Mouse (Mus musculus): Measurements from ENCODE around the gene Cotl1. TPM values are rescaled to one million over a fixed set of nuclear protein-coding genes. Genes with fewer than 3 reads are reported as not detected.

Gene Cotl1
- polyA plus RNA-seq, 1 experiment: 2.6 TPM

DNA sequence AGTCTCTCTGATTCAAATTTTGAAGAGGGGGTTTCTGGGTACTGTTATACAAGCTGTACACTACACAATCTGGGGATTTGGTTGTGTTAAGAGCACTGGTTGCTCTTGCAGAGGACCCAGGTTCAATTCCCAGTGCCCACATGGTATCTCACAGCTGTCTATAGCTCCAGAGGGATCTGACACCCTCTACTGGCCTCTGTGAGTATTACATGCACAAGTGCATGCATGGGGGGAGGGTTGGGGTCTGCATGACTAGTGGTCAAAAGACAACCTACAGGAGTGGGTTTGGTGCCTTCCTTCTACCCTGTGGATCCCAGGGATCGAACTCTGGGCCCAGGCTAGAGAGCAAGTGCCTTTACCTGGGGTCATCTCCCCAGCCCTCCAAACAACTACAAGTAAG lies 37.8 kb downstream of the Cotl1 start:
- H3K36me3 ChIP-seq (ENCODE audit: control insufficient read depth): no peaks in the 10 kb centered on the region; the same call in 1 of the 2 replicates
- H3K4me1 ChIP-seq (ENCODE audit: control insufficient read depth): peaks cover 5% of the 10 kb centered on the region
- H3K27me3 ChIP-seq (ENCODE audit: control insufficient read depth): no peaks in the 10 kb centered on the region
- H3K4me3 ChIP-seq (replicated peaks): no peak overlapping the region
- H3K9me3 ChIP-seq (ENCODE audit: control insufficient read depth, low read length): no peaks in the 10 kb centered on the region
- TF ChIP-seq TAL1 (IDR thresholded peaks at IDR 0.05; ENCODE audit: low read length): no peak
- no peak for TF ChIP-seq GATA1 (IDR thresholded peaks at IDR 0.05; ENCODE audit: low read length)

DNA sequence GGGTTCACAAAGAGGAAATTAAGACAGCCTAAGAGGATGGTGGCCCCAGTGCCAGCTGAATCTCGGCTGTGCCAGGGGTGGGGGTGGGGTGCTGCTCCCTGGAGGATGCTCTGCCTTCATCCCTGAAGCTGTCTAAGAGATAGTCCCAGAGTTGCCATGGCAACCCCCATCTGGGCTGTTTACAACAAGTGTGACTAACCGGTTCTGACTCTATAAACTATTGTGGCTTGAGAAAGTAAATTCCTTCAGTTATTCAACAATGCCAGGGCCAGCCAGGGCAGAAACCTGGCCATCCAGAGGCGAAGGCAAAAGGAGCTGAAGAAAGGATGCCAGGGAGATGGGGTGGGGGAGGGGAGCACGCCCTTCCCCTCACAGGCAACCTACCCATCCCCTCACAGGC lies 39.2 kb downstream of the Cotl1 start:
- Histone ChIP-seq H3K4me3 (replicated peaks) (no peak overlapping the region), H3K4me1 (ENCODE audit: control insufficient read depth) (peaks cover 5% of the 10 kb centered on the region), H3K27me3 (ENCODE audit: control insufficient read depth) (no peaks in the 10 kb centered on the region), H3K36me3 (ENCODE audit: control insufficient read depth) (no peaks in the 10 kb centered on the region), H3K9me3 (ENCODE audit: control insufficient read depth, low read length) (no peaks in the 10 kb centered on the region)
- TF ChIP-seq TAL1 (IDR thresholded peaks at IDR 0.05; ENCODE audit: low read length) (no peak), GATA1 (IDR thresholded peaks at IDR 0.05; ENCODE audit: low read length) (no peak)

DNA sequence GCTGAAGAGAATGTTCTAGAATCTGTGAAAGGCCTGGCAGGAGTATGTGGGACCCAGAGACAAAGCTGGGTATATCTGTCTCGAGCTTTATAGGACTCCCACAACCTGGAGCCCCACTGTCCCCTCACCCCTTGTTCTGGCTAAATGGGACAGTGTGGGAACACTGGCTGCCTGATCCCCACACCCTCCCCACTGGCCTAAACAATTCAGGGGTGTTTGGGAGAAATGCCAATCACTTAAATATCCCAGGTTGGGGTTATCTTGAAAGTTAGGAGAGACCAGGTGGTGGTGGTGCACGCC lies 41.4 kb downstream of the Cotl1 start:
- no peak for TF ChIP-seq TAL1 (IDR thresholded peaks at IDR 0.05; ENCODE audit: low read length)
- no peak for TF ChIP-seq GATA1 (IDR thresholded peaks at IDR 0.05; ENCODE audit: low read length)

DNA sequence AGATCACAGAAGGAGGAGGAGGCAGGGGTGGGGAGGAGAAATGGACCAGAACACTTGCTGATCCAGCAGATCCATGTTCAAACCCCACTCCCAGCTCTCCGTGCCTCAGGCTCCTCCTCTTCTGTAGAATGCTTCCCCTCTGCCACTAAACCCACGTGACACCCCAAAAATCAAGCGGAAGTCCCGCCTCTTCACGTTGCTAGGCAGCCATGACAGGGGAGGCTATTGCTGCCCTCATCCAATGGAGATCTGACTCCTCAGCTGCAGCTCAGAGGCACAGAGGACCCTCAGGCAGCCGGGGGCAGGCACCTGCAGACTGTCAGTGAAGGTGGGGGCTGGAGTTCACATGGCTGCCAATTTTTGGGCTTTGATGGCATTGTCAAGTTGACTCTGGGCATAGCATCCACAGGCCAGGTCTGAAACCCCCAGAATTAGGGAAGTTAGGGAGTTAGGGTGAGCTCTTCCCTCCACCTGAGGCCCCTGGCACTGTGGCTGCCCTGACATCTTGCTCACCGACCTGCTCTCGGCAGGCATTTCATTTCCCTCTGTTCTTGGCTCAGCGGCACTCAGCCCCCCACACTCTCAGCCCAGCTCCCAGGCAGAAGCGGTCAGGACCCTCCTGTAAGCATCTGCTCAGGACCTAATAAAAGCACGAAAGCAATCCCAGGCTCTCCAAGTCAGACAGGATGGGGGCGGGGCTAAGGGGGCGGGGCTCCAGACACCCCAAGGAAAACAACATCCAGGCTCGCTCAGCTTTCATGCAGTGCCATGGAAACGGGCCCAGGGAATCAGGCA lies 42.0 kb downstream of the Cotl1 start:
- Histone ChIP-seq H3K9me3 (ENCODE audit: control insufficient read depth, low read length) (no peaks in the 10 kb centered on the region), H3K4me1 (ENCODE audit: control insufficient read depth) (peaks cover 5% of the 10 kb centered on the region), H3K4me3 (replicated peaks) (no peak overlapping the region), H3K36me3 (ENCODE audit: control insufficient read depth) (no peaks in the 10 kb centered on the region), H3K27me3 (ENCODE audit: control insufficient read depth) (no peaks in the 10 kb centered on the region)
- TF ChIP-seq GATA1 (IDR thresholded peaks at IDR 0.05; ENCODE audit: low read length) (no peak), TAL1 (IDR thresholded peaks at IDR 0.05; ENCODE audit: low read length) (no peak)

More for the DNA sequence above, 41.4 kb downstream of the Cotl1 start:
- Histone ChIP-seq H3K4me1 (ENCODE audit: control insufficient read depth) (peaks cover 5% of the 10 kb centered on the region), H3K36me3 (ENCODE audit: control insufficient read depth) (no peaks in the 10 kb centered on the region), H3K9me3 (ENCODE audit: control insufficient read depth, low read length) (no peaks in the 10 kb centered on the region), H3K27me3 (ENCODE audit: control insufficient read depth) (no peaks in the 10 kb centered on the region), H3K4me3 (replicated peaks) (no peak overlapping the region)

DNA sequence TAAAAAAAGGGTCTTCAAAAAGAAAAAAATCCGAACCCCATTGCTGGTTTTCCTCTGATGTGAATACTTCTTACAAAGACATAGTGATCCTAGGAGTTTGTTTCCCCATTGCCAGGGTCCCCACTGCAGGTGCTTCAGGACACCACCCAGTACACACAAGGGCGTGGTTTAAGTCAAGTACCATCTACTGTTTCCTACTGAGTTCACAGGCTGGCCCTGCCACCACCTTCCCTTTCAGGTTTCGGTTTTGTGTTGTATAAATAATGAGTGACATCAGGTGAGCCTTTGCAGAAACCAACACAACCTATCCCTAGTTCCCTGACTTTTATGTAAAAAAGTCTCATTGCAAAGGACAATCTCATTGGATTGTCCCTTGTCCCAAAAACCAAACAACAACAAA lies 44.7 kb downstream of the Cotl1 start:
- no peak overlapping the region for H3K4me3 ChIP-seq (replicated peaks)
- H3K36me3 ChIP-seq (ENCODE audit: control insufficient read depth): no peaks in the 10 kb centered on the region
- H3K4me1 ChIP-seq (ENCODE audit: control insufficient read depth): peaks cover 5% of the 10 kb centered on the region
- H3K27me3 ChIP-seq (ENCODE audit: control insufficient read depth): no peaks in the 10 kb centered on the region
- no peaks in the 10 kb centered on the region for H3K9me3 ChIP-seq (ENCODE audit: control insufficient read depth, low read length)
- TF ChIP-seq GATA1 (IDR thresholded peaks at IDR 0.05; ENCODE audit: low read length) (no peak), TAL1 (IDR thresholded peaks at IDR 0.05; ENCODE audit: low read length) (no peak)

DNA sequence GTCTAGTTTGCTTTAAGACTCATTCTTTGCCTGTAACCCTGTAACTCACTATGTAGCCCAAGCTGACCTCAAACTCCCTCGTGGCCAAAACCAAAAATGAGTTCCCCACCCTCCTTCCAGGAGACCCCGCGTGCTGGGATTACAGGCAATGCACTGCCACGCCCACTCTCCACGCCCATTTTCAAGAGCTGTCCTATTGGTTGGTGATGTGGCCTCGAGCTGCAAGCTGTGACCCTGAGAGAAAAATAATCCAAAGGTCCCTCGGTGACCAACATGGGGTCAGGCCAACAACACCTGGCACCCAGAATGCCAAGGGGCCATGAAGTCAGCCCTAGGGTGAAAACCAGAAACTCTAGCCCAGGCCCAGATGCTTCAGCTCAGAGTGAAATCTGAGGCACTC lies 45.7 kb downstream of the Cotl1 start:
- Histone ChIP-seq H3K36me3 (ENCODE audit: control insufficient read depth) (no peaks in the 10 kb centered on the region), H3K4me1 (ENCODE audit: control insufficient read depth) (peaks cover 5% of the 10 kb centered on the region), H3K27me3 (ENCODE audit: control insufficient read depth) (no peaks in the 10 kb centered on the region), H3K9me3 (ENCODE audit: control insufficient read depth, low read length) (no peaks in the 10 kb centered on the region), H3K4me3 (replicated peaks) (no peak overlapping the region)
- TF ChIP-seq TAL1 (IDR thresholded peaks at IDR 0.05; ENCODE audit: low read length) (no peak), GATA1 (IDR thresholded peaks at IDR 0.05; ENCODE audit: low read length) (no peak)

DNA sequence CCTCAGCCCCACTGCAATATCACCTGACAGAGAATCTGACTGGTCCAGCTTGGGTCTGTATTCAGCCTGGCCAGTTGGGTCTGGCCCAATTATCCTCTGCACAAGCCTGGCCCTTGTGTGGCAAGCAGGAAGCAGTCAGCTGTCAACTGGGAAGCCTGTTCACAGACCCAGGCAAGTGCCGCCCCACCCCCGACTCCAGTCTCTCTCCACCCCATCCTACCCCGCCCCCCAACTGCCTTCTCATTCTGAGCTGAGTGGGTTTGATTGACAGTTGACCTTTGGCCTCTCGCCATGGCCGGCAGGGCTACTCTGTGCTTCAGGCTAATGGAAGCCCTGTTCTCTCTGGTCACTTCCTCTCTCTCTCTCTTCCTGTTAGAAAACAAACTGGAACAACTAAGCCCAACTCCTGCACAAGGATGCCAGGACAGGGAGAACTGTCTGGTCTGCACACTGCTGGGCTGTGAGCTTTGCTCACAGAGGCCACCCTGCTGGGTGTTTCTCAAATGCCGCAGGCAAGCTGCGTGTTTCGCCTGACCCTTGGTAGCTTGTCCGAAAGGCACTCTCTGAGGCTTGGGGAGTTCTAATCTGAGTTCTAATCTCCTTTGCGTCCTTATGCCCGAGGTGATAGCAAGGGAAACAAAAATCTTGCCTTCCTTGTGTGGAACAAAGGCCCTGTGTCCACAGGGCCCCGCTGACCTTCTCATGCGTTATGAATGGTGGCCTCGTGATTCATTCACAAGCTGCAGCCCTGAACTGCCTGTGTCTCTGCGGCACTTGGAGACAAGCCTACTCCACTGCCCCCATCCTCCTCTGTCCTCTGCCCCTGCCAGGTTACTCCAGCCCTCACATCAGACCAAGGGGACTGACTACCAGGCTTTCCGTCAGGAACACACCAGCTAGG lies 48.3 kb downstream of the Cotl1 start:
- Histone ChIP-seq H3K4me3 (replicated peaks) (no peak overlapping the region), H3K9me3 (ENCODE audit: control insufficient read depth, low read length) (no peaks in the 10 kb centered on the region), H3K4me1 (ENCODE audit: control insufficient read depth) (no peaks in the 10 kb centered on the region; the same call in none of the 2 replicates), H3K36me3 (ENCODE audit: control insufficient read depth) (no peaks in the 10 kb centered on the region), H3K27me3 (ENCODE audit: control insufficient read depth) (no peaks in the 10 kb centered on the region)
- no peak for TF ChIP-seq TAL1 (IDR thresholded peaks at IDR 0.05; ENCODE audit: low read length)
- TF ChIP-seq GATA1 (IDR thresholded peaks at IDR 0.05; ENCODE audit: low read length): no peak

DNA sequence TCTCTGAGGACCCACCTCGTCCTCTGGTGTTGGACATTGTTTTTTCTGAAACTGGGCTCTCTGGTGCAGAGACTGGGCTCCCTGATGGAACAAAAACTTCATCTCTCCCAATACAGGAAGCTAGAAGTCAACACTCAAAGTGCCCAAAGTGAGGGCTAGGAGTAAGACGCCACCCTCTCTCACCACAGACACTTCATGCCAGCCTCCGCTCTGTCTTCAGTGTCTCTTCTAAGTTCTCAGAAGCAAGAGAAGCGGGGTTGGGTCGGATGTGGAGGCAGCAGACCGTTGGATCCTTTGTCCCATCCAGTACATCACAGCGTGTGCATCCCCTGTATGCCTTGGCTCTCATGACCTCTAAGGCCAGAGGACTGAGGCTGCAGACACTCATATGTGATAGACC lies 50.8 kb downstream of the Cotl1 start:
- no peaks in the 10 kb centered on the region for H3K27me3 ChIP-seq (ENCODE audit: control insufficient read depth)
- no peak for TF ChIP-seq GATA1 (IDR thresholded peaks at IDR 0.05; ENCODE audit: low read length)
- TF ChIP-seq TAL1 (IDR thresholded peaks at IDR 0.05; ENCODE audit: low read length): no peak
- H3K4me1 ChIP-seq (ENCODE audit: control insufficient read depth): peaks cover 2% of the 10 kb centered on the region
- no peaks in the 10 kb centered on the region for H3K9me3 ChIP-seq (ENCODE audit: control insufficient read depth, low read length)
- no peaks in the 10 kb centered on the region for H3K36me3 ChIP-seq (ENCODE audit: control insufficient read depth)
- H3K4me3 ChIP-seq (replicated peaks): no peak overlapping the region

DNA sequence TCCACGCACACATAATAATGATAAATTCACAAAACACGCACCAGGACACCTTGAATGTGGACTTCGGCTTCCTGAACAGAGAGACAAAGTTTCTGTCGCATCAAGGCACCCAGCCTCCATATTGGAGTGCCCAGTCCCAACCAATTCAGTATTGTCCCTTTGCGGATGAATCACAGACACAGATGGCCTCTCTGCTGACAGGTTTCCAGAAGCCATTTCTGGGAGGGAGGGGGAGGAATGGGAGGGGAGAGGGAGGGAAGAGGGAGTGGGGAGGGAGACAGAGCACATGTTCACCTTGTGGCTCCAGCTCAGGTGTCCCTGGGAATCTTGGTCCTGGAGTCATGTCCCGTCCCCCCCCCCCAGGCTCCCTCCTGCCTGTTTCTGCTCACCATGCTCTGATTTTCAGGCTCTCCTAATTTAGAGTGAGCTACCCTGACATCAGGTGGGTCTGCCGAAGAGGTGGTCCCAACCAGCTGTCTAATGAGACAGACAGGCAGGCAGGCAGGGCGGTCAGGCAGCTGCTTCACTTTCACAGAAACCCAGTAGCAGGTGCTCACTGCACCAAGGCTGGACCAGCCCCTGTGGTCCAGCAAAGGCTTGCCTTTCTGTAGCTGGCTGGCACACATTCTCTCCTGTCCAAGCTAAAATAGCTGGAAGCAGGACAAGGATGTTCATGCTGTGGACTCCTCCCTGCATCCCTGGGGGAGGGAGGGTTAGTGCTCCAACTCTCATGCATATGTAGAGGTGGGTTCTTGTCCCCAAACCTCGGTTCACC lies 51.5 kb downstream of the Cotl1 start:
- Histone ChIP-seq H3K27me3 (ENCODE audit: control insufficient read depth) (no peaks in the 10 kb centered on the region), H3K4me3 (replicated peaks) (no peak overlapping the region), H3K4me1 (ENCODE audit: control insufficient read depth) (peaks cover 2% of the 10 kb centered on the region), H3K9me3 (ENCODE audit: control insufficient read depth, low read length) (no peaks in the 10 kb centered on the region), H3K36me3 (ENCODE audit: control insufficient read depth) (no peaks in the 10 kb centered on the region)
- no peak for TF ChIP-seq TAL1 (IDR thresholded peaks at IDR 0.05; ENCODE audit: low read length)
- TF ChIP-seq GATA1 (IDR thresholded peaks at IDR 0.05; ENCODE audit: low read length): no peak

All from erythroblast, embryonic 14.5 days (primary cell).